Mouse (Mus musculus) midbrain, embryonic 16.5 days (tissue): Measurements from ENCODE around the gene Cd2ap. TPM values are rescaled to one million over a fixed set of nuclear protein-coding genes. Genes with fewer than 3 reads are reported as not detected.

Experiments used
- ATAC-seq: fragments of 200-750 bp; cut with Nextera tagmentation; 2 replicates; pipeline ENCODE4 v1.8.0; 2017; ENCODE audit warnings: moderate TSS enrichment
- H3K27ac ChIP-seq: fragments of 300-500 bp; sonication (generic); 2 replicates; pipeline ENCODE4 v1.5.1; 2014; ENCODE audit warnings: mild to moderate bottlenecking, low read length, mixed read lengths
- H3K27me3 ChIP-seq: fragments of 300-500 bp; sonication (generic); 2 replicates; pipeline ENCODE4 v1.6.1; 2014; ENCODE audit warnings: low read depth, low read length, mixed read lengths; ENCODE audit not compliant: control insufficient read depth, insufficient read depth
- H3K36me3 ChIP-seq: fragments of 300-500 bp; sonication (generic); 2 replicates; pipeline ENCODE4 v1.6.1; 2014; ENCODE audit warnings: mild to moderate bottlenecking, low read length, moderate library complexity, mixed read lengths; ENCODE audit not compliant: control insufficient read depth, insufficient read depth
- H3K4me1 ChIP-seq: fragments of 300-500 bp; sonication (generic); 2 replicates; pipeline ENCODE4 v1.6.1; 2014; ENCODE audit warnings: mild to moderate bottlenecking, low read length, mixed read lengths; ENCODE audit not compliant: control insufficient read depth, insufficient read depth
- H3K4me2 ChIP-seq: fragments of 300-500 bp; sonication (generic); 2 replicates; pipeline ENCODE4 v1.6.1; 2014; ENCODE audit warnings: mild to moderate bottlenecking, low read length, mixed read lengths
- H3K4me3 ChIP-seq: fragments of 300-500 bp; sonication (generic); 2 replicates; pipeline ENCODE4 v1.5.1; 2014; ENCODE audit warnings: low read depth, mild to moderate bottlenecking, low read length, moderate library complexity, mixed read lengths
- H3K9ac ChIP-seq: fragments of 300-500 bp; sonication (generic); 2 replicates; pipeline ENCODE4 v1.6.1; 2014; ENCODE audit warnings: low read depth, low read length, mixed read lengths
- H3K9me3 ChIP-seq: fragments of 300-500 bp; sonication (generic); replicated peaks from 2 replicates; pipeline ENCODE4 v1.6.1; 2014; ENCODE audit warnings: mild to moderate bottlenecking, low read length, mixed read lengths; ENCODE audit not compliant: control insufficient read depth, poor library complexity, severe bottlenecking
- WGBS: fragments of 180-500 bp; shearing (Covaris S2); extraction: QIAGEN DNeasy Blood & Tissue Kit; methylation state at CpG from one replicate; pipeline ENCODE4 v1.1.7; 2014; 5-methylcytosine and 5-hydroxymethylcytosine counted together
- polyA plus RNA-seq: library from polyadenylated mRNA; unstranded; fragments of >200 nt; fragmentation: Nextera tagmentation; extraction: Ambion mirVana; gene quantifications from 2 replicates; pipeline ENCODE4 v1.2.1, GENCODE M21; 2015

The Cd2ap gene
- polyA plus RNA-seq, 1 experiment from 2014 or later: 6.5 TPM

DNA sequence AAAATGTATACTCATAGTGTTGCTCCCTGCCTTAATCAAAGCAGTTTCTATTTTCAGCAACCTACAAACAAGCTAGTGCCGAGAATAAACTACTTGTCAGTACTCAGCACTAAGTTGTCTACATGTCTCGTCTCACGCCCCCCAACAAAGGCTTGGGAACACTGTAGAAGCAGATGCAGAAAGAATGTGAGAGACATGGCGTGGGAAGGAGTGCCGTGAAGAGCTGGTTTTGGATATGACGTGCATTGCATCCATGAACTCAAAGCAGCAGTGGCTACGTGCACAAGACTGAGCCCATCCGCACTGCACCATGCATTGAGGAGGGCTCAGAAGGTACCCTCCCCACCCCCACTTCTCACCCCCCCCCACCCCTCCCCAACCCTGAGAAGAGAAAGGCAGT, 53.7 kb downstream of the Cd2ap start:
- Histone ChIP-seq H3K27me3 (no peaks in the 10 kb centered on the region), H3K36me3 (peaks cover 13% of the 10 kb centered on the region), H3K27ac (no peak overlapping the region), H3K4me3 (no peak overlapping the region), H3K4me1 (no peaks in the 10 kb centered on the region), H3K9me3 (no peaks in the 10 kb centered on the region), H3K4me2 (no peak overlapping the region), H3K9ac (no peak overlapping the region)
- ATAC-seq: no peak
- 91% methylated on average over 8 of the region's 8 CpGs for WGBS

GRCm38 (mm10) chr17:42815374-42815773, 61.1 kb downstream of the Cd2ap start:
- ATAC-seq: no peak
- H3K4me2 ChIP-seq: no peak overlapping the region
- no peak overlapping the region for H3K9ac ChIP-seq
- H3K9me3 ChIP-seq: no peaks in the 10 kb centered on the region
- no peaks in the 10 kb centered on the region for H3K4me1 ChIP-seq
- H3K27me3 ChIP-seq: no peaks in the 10 kb centered on the region
- peaks cover 11% of the 10 kb centered on the region; the same call in 1 of the 2 replicates for H3K36me3 ChIP-seq
- no peak overlapping the region for H3K4me3 ChIP-seq
- 93% methylated on average over 3 of the region's 3 CpGs for WGBS
- no peak overlapping the region for H3K27ac ChIP-seq

DNA sequence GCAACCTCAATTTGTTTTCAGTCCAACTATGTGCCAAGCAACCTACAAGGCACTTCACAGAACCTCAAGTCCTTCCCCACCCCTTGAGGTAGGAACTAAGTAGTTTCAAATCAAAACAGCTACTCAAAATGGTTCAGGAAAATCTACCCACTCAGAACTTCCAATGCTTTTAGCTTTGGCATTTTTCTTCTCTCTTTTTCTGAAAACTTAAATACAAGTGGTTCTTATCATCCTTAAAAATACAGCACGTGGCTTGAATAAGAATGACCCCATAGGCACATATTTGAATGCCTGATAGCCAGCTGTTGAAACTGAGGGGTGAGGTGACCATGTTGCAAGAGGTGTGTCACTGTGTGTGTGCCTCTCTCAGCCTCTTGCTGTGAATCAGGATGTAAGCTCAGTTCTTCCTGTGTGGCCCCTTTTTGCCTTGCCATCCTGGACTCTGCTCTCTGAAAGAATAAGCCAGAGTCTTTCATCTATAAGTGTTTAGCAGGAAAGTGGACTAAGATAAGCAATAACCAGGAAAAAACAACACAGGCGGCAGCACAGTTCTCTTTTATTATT, 84.0 kb downstream of the Cd2ap start:
- no peaks in the 10 kb centered on the region for H3K9me3 ChIP-seq
- no peak overlapping the region for H3K4me2 ChIP-seq
- WGBS: 93% methylated on average over 2 of the region's 2 CpGs
- no peak overlapping the region for H3K4me3 ChIP-seq
- no peak overlapping the region for H3K27ac ChIP-seq
- H3K4me1 ChIP-seq: no peaks in the 10 kb centered on the region
- ATAC-seq: no peak
- 0 out of 2 replicates have a peak, but pooled peaks cover 7% of the 10 kb centered on the region for H3K36me3 ChIP-seq
- H3K9ac ChIP-seq: no peak overlapping the region
- no peaks in the 10 kb centered on the region for H3K27me3 ChIP-seq

GRCm38 (mm10) chr17:42790787-42791186, 85.7 kb downstream of the Cd2ap start:
- Histone ChIP-seq H3K27ac (no peak overlapping the region), H3K36me3 (0 out of 2 replicates have a peak, but pooled peaks cover 2% of the 10 kb centered on the region), H3K4me3 (no peak overlapping the region), H3K9me3 (no peaks in the 10 kb centered on the region), H3K4me1 (no peaks in the 10 kb centered on the region), H3K4me2 (no peak overlapping the region), H3K9ac (no peak overlapping the region), H3K27me3 (no peaks in the 10 kb centered on the region)
- no peak for ATAC-seq
- WGBS: 93% methylated on average over 1 of the region's 1 CpGs

DNA sequence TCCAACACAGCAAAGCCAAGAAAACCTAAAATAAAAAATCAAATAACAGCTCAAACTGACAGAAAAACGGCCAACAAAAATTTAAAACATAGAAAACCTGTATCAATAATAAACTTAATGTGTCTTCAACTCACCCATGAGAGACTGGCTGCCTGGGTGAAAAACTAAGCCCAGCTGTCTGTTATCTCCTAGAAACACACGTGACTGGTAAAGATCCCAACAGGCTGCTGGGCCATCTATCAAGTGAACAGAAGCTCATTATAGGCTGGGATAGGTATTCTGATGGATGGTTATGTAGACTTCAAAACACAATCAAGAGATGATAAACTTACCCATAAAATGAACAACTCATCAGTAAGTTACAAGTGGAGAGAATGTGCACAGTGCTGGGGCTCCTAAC, 86.7 kb downstream of the Cd2ap start:
- H3K4me3 ChIP-seq: no peak overlapping the region
- H3K36me3 ChIP-seq: 0 out of 2 replicates have a peak, but pooled peaks cover 2% of the 10 kb centered on the region
- no peaks in the 10 kb centered on the region for H3K4me1 ChIP-seq
- no peak overlapping the region for H3K4me2 ChIP-seq
- no peaks in the 10 kb centered on the region for H3K27me3 ChIP-seq
- no peak for ATAC-seq
- H3K9me3 ChIP-seq: no peaks in the 10 kb centered on the region
- no peak overlapping the region for H3K27ac ChIP-seq
- H3K9ac ChIP-seq: no peak overlapping the region
- WGBS: 88% methylated on average over 2 of the region's 2 CpGs

GRCm38 (mm10) chr17:42788686-42789453, 87.6 kb downstream of the Cd2ap start:
- Histone ChIP-seq H3K4me1 (no peaks in the 10 kb centered on the region), H3K4me2 (no peak overlapping the region), H3K27me3 (no peaks in the 10 kb centered on the region), H3K4me3 (no peak overlapping the region), H3K27ac (no peak overlapping the region), H3K9me3 (no peaks in the 10 kb centered on the region), H3K9ac (no peak overlapping the region), H3K36me3 (0 out of 2 replicates have a peak, but pooled peaks cover 2% of the 10 kb centered on the region)
- ATAC-seq: no peak
- 92% methylated on average over 5 of the region's 5 CpGs for WGBS

GRCm38 (mm10) chr17:42782156-42782757, 94.2 kb downstream of the Cd2ap start:
- Histone ChIP-seq H3K4me1 (no peaks in the 10 kb centered on the region), H3K4me2 (no peak overlapping the region), H3K36me3 (no peaks in the 10 kb centered on the region), H3K27ac (no peak overlapping the region), H3K9ac (no peak overlapping the region), H3K27me3 (no peaks in the 10 kb centered on the region), H3K4me3 (no peak overlapping the region), H3K9me3 (no peaks in the 10 kb centered on the region)
- ATAC-seq: peak; percentile 86
- WGBS: 59% methylated on average over 7 of the region's 7 CpGs

GRCm38 (mm10) chr17:42753791-42754190, 122.7 kb downstream of the Cd2ap start:
- Histone ChIP-seq H3K27ac (no peak overlapping the region), H3K9ac (no peak overlapping the region), H3K27me3 (no peaks in the 10 kb centered on the region), H3K4me3 (no peak overlapping the region), H3K36me3 (no peaks in the 10 kb centered on the region), H3K9me3 (no peaks in the 10 kb centered on the region), H3K4me1 (no peaks in the 10 kb centered on the region), H3K4me2 (no peak overlapping the region)
- no peak for ATAC-seq
- WGBS: 68% methylated on average over 2 of the region's 2 CpGs

DNA sequence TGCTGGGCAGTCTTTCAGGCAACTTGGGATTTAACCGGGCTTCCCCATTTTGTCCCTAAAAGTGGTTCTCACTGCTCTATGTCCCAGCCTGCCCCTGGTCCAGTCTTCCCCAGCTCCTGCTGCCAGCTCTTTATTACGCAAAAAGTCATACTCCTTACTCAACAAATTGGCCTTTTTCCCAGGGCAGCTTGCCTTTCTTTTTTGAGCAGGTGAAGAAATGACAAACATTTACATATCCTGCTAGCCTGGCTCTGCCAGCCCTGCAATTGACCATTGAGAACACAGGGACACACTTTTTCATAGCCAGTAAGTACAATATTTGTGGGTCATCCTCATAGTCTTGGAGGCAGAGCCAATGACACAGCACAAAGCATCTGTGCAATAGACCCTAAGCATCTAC, 124.3 kb downstream of the Cd2ap start:
- Histone ChIP-seq H3K27ac (no peak overlapping the region), H3K4me1 (no peaks in the 10 kb centered on the region), H3K4me2 (no peak overlapping the region), H3K36me3 (no peaks in the 10 kb centered on the region), H3K9me3 (no peaks in the 10 kb centered on the region), H3K27me3 (no peaks in the 10 kb centered on the region), H3K4me3 (no peak overlapping the region), H3K9ac (no peak overlapping the region)
- WGBS: 98% methylated on average over 2 of the region's 2 CpGs
- ATAC-seq: no peak
